Mouse (Mus musculus) stomach, postnatal 0 days (tissue): ENCODE data around the gene Mosmo.

Experiments
- CTCF ChIP-seq: IDR thresholded peaks from 2 replicates; pipeline ENCODE4 v1.5.1; 2016; ENCODE audit warnings: antibody characterized with exemption, low read depth, mild to moderate bottlenecking, moderate library complexity
- EP300 ChIP-seq: optimal IDR thresholded peaks from 2 replicates; pipeline ENCODE3; 2016; ENCODE audit warnings: antibody characterized with exemption

DNA sequence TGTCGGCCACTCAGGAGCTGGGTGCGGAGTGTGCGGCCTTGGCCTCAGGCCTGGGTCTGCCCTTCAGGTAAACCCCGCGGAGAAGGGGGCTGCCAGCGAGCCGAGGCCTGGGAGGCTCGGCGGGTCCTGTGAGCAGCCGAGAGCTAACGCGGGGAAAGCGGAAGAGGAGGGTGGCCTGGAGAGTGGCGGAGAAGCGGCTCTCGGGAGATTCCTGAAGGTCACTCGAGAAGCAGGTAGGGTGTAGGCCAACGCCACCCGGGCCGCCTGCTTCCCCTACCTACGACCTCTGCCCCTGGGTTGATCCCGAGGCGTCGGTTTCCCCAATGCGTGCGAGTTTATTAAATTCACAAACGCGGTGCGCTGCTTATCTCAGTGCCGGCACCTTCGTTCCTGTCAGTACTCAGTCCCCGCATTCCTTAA is 42.0 kb upstream of the Mosmo start:
- TF ChIP-seq CTCF (no peak), EP300 (no peak)
